Mouse (Mus musculus) myocyte (in vitro differentiated cells): ENCODE results near the gene Gatad2a.

Source experiments
- E2F4 ChIP-seq: IDR thresholded peaks from one replicate; pipeline ENCODE4 v1.6.1; 2011; ENCODE audit warnings: mild to moderate bottlenecking, control low read depth, moderate library complexity; ENCODE audit not compliant: insufficient read depth
- POLR2A ChIP-seq: IDR thresholded peaks from one replicate; pipeline ENCODE4 v1.6.1; 2011; ENCODE audit warnings: low read depth, mild to moderate bottlenecking, control low read depth, moderate library complexity; ENCODE audit not compliant: insufficient read length
- POLR2AphosphoS2 ChIP-seq: IDR thresholded peaks from one replicate; pipeline ENCODE4 v1.6.1; 2011; ENCODE audit warnings: low read depth, control low read depth; ENCODE audit not compliant: insufficient read length
- TCF12 ChIP-seq: IDR thresholded peaks from one replicate; pipeline ENCODE4 v1.6.1; 2011; ENCODE audit warnings: mild to moderate bottlenecking, control low read depth; ENCODE audit not compliant: poor library complexity, insufficient read depth, severe bottlenecking

DNA sequence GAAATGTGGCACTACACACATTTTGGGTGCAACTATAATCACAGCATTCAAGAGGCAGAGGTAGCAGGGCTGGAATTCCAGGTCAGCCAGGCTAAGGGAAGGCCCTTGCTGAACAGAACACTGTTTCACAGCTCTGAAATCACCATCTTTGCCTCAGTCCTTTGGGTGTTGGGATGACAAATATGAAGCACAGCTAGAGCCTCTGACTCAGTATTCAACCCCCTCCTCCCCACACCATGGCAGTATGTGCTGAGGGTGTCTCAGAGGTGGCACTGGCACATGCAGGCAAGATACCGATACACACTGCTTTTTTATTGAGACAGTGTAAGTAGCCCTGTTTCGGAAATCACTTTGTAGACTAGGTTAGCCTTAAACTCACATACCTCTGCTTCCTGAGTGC lies 89.9 kb downstream of the Gatad2a start:
- TF ChIP-seq TCF12 = no peak
- no peak for TF ChIP-seq POLR2A
- TF ChIP-seq POLR2AphosphoS2 = no peak
- TF ChIP-seq E2F4 = no peak
